Mouse (Mus musculus) adrenal gland, postnatal 4 days (tissue): ENCODE data around the gene Phf20. TPM values are rescaled to one million over a fixed set of nuclear protein-coding genes. Genes with fewer than 3 reads are reported as not detected.
A peak's percentile ranks its signal among the peaks of the same experiment; 100 is the strongest.

ENCODE experiments used
- DNase-seq, 2 experiments: peaks; one replicate each; pipeline ENCODE4 v3.0.0; 2021 to 2022; ENCODE audit warnings: low spot score in 2 of 2, mixed read lengths in 2 of 2
- total RNA-seq, 2 experiments: library from RNA; stranded (reverse); gene quantifications; 2 replicates each; pipeline ENCODE4 v1.2.3; 2021

Gene Phf20
- total RNA-seq, 2 experiments from 2014 or later, result 36.6 to 36.9 TPM

- no peak for DNase-seq
Observed at GRCm38 (mm10) chr2:156260968-156261367, 64.7 kb downstream of the Phf20 start.

GRCm38 (mm10) chr2:156263204-156263893 lies 67.1 kb downstream of the Phf20 start:
- DNase-seq, result no peak

GRCm38 (mm10) chr2:156267636-156268035 lies 71.4 kb downstream of the Phf20 start:
- no peak for DNase-seq

GRCm38 (mm10) chr2:156272553-156272952 lies 76.3 kb downstream of the Phf20 start:
- DNase-seq, result no peak

GRCm38 (mm10) chr2:156278226-156279017 lies 82.2 kb downstream of the Phf20 start:
- peak; percentile 25 to 69 for DNase-seq

GRCm38 (mm10) chr2:156281227-156281626 lies 85.0 kb downstream of the Phf20 start:
- DNase-seq, result no peak

GRCm38 (mm10) chr2:156285161-156285560 lies 88.9 kb downstream of the Phf20 start:
- no peak for DNase-seq

- no peak for DNase-seq
Observed at GRCm38 (mm10) chr2:156286733-156287132, 90.5 kb downstream of the Phf20 start.

- no peak for DNase-seq
Observed at GRCm38 (mm10) chr2:156288222-156288621, 92.0 kb downstream of the Phf20 start.

GRCm38 (mm10) chr2:156289552-156290160 lies 93.4 kb downstream of the Phf20 start:
- DNase-seq, result no peak

- DNase-seq, result no peak
Observed at GRCm38 (mm10) chr2:156291998-156292397, 95.7 kb downstream of the Phf20 start.

- no peak for DNase-seq
Observed at GRCm38 (mm10) chr2:156295601-156296063, 99.4 kb downstream of the Phf20 start.

GRCm38 (mm10) chr2:156296190-156296589 lies 99.9 kb downstream of the Phf20 start:
- no peak for DNase-seq

GRCm38 (mm10) chr2:156297653-156298052 lies 101.4 kb downstream of the Phf20 start:
- no peak for DNase-seq

- DNase-seq, result no peak
Observed at GRCm38 (mm10) chr2:156298458-156298857, 102.2 kb downstream of the Phf20 start.

GRCm38 (mm10) chr2:156302063-156302462 lies 105.8 kb downstream of the Phf20 start:
- DNase-seq, result no peak

GRCm38 (mm10) chr2:156304351-156304750 lies 108.1 kb downstream of the Phf20 start:
- DNase-seq, result no peak

- no peak for DNase-seq
Observed at GRCm38 (mm10) chr2:156305818-156306217, 109.6 kb downstream of the Phf20 start.

GRCm38 (mm10) chr2:156307261-156307660 lies 111.0 kb downstream of the Phf20 start:
- DNase-seq, result no peak

GRCm38 (mm10) chr2:156309948-156310347 lies 113.7 kb downstream of the Phf20 start:
- no peak for DNase-seq

GRCm38 (mm10) chr2:156310455-156310854 lies 114.2 kb downstream of the Phf20 start:
- no peak for DNase-seq

GRCm38 (mm10) chr2:156310945-156311344 lies 114.7 kb downstream of the Phf20 start:
- DNase-seq, result no peak
